Mouse (Mus musculus): Measurements from ENCODE around the gene Olfr533. TPM values are rescaled to one million over a fixed set of nuclear protein-coding genes. Genes with fewer than 3 reads are reported as not detected.
"Not testable (repeated sequence)": the region's sequence is repeated elsewhere in the genome, so short reads cannot be mapped to it uniquely, and the experiment has no call there.

Olfr533 gene
- not detected for total RNA-seq (2021)
- long read RNA-seq, experiment 1 = 0 reads
- long read RNA-seq, experiment 2 = 0 reads

DNA sequence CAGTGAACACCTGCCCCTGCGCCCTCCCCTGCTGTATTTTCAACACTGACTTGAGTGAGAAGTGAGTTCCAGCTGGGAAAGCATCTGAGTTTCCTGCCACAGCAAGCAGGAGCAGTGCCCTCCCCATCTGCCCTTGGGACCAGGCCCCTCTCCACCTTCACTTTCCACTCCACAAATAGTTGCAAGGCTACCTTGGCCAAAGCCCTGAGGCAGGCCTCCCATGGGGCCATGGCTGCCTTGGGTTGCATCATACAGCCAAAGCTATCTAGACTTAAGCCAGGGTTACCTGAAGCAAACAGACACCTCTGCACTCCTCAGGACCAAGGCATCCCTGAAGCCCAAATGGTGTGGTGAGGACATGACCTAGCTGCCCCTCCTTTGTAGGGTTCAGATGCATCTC, at the start of gene Olfr533:
TSS of gene Olfr533 (plus strand) at position 301 of the 400 bp plus-strand sequence.
- DNase-seq = not testable (repeated sequence)

GRCm38 (mm10) chr7:140421539-140421938, 41.6 kb upstream of the Olfr533 start, which contains the start of gene Olfr532:
Gene Olfr532, minus strand, starts transcription at chr7:140421639.
- DNase-seq = no peak

DNA sequence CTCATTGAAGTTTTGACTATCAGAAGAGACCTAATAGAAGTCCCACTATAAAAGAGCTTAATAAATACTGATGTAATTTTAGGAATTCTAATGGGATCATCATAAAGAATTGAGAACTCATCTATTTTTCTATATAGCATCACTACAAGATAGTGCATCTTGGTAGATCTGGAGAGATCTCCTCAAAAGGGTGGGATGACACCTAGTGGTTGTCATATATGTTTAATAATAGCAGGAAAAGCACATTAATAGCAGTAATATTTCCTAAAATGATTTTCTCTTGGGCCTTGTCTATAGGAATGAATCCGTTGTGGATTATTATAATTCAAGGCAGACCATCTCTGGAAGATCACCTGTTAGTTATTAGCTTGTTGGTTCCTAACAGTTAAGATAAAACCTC, 20.0 kb upstream of the Olfr533 start:
- no peak for DNase-seq

DNA sequence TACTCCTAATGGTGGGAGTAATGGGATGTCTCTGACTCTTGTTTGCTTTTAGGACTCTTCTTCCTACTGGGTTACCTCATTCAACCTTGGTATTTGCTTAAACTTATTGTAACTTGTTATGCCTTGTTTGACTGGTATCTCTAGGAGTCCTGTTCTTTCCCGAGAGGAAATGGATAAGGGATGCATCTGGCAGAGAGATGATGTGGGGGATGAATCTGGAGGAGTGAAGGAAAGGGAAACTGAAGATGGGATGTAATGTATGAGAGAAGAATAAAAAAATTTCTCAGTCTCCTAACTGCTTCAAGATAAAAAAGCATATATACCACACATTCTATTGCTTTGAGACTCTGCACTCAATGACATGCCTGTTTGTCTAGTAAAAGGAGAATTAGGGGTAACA, 14.7 kb downstream of the Olfr533 start:
- DNase-seq = no peak

DNA sequence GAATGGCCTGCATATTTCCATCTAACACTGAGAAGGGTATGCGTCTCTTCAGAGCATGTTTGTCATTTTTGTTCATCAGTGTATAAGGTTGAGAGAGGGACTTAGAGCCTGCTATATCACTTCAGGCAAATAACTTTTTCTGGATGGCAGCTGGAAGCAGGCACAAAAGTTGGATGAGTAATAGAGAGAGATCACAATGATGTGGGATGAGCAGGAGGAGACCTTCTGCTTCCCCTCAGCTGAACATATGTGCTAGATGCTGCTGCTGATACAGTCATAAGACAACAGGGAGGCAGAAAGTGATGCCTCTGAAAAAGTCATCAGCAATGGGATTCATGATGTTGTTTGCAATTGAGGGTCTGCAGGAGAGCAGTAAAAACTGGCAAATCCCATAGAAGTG, 15.6 kb downstream of the Olfr533 start:
- DNase-seq = no peak

GRCm38 (mm10) chr7:140483916-140484315, 20.7 kb downstream of the Olfr533 start, which contains the start of gene Olfr535:
Gene Olfr535, plus strand, starts transcription at chr7:140484216.
- DNase-seq = no peak

DNA sequence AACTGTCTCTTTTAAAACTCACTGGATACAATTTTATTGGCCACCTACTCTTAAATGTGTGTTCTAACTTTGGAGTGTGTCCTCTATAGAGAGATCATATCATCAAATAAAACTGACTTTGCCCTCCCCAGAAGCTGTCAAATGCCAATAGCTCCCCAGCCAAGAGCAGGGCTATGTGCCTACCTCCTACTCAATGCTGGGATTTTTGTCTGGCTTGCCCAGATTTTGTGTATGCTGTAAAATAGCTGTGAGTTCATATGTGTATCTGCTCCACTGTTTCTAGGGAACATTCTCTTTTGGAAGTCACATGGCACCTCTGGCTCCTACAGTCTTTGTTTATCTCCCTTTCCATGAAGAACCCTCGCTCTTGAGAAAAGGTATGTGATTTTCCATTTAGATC, 25.8 kb downstream of the Olfr533 start:
- DNase-seq = no peak

- no peak for DNase-seq
These were observed 31.1 kb downstream of the Olfr533 start for GRCm38 (mm10) chr7:140494231-140494630.

DNA sequence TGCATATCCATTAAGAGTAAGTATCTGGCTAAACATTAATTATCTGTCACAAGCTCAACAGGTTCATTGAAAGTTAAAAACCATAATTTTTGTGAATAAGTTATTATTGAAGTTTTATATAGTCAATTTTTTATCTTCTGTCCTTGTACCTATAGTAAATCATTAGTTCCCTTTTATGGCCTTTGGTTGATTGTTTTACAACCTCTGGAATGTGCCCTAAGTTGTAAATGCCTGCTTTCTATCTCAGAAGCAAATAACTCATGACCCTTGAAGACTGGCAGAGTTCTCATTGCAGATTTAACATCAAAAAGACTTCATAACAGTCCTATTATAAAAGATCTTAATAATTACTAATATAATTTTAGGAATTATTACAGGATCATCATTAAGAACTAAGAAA, 31.5 kb downstream of the Olfr533 start:
- no peak for DNase-seq

DNA sequence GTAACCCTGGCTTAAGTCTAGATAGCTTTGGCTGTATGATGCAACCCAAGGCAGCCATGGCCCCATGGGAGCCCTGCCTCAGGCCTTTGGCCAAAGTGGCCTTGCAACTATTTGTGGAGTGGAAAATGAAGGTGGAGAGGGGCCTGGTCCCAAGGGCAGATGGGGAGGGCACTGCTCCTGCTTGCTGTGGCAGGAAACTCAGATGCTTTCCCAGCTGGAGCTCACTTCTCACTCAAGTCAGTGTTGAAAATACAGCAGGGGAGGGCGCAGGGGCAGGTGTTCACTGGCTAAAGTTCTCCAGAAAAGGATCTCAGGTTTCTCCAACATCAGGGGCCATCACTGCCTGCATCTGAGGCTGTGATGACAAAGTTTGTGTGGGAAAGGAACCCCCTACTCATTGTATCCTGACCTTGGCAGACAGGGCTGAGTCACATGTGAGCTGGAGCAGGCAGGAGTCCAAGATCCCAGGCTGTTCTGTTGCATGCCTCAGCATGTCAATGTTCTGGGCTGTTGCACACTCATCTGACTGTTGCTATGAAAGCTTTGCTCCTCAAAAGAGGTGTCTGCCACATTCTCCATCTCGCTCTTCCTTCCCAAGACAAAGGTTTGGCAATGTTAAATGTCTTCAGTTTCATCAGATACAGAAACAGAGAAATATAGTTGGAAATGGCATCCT, 44.3 kb downstream of the Olfr533 start, which contains the start of gene Olfr536:
TSS of gene Olfr536 (minus strand) at position 51 of the 676 bp plus-strand sequence.
- peak in 1 of 2 experiments; percentile 47 for DNase-seq

Other genes with a start within 250 kb of the Olfr533 start
- not detected for gene Cd163l1, start 245.1 kb upstream of the Olfr533 start, total RNA-seq (2021)
- not detected for gene 5830411N06Rik, start 216.1 kb upstream of the Olfr533 start, total RNA-seq (2021)
- gene Olfr525, start 142.5 kb upstream of the Olfr533 start, total RNA-seq (2021) = not detected
- gene Olfr527, start 129.4 kb upstream of the Olfr533 start, total RNA-seq (2021) = not detected
- gene Olfr60, start 101.7 kb upstream of the Olfr533 start, total RNA-seq (2021) = not detected
- gene Olfr530, start 87.0 kb upstream of the Olfr533 start, total RNA-seq (2021) = not detected
- not detected for gene Olfr531, start 60.5 kb upstream of the Olfr533 start, total RNA-seq (2021)
- not detected for gene Olfr532, start 41.7 kb upstream of the Olfr533 start, total RNA-seq (2021)
- not detected for gene Olfr535, start 20.8 kb downstream of the Olfr533 start, total RNA-seq (2021)
- not detected for gene Olfr536, start 44.0 kb downstream of the Olfr533 start, total RNA-seq (2021)
- not detected for gene Olfr538, start 104.5 kb downstream of the Olfr533 start, total RNA-seq (2021)
- not detected for gene Olfr46, start 137.9 kb downstream of the Olfr533 start, total RNA-seq (2021)
- gene Olfr61, start 165.6 kb downstream of the Olfr533 start, total RNA-seq (2021) = not detected
- not detected for gene Olfr53, start 183.1 kb downstream of the Olfr533 start, total RNA-seq (2021)
- gene Olfr539, start 196.6 kb downstream of the Olfr533 start, total RNA-seq (2021) = not detected
- gene Olfr45, start 218.6 kb downstream of the Olfr533 start, total RNA-seq (2021) = not detected
- not detected for gene Olfr541, start 233.9 kb downstream of the Olfr533 start, total RNA-seq (2021)

All from adrenal gland, postnatal 36 days (tissue).